Mouse (Mus musculus): ENCODE results near the gene Rtn4rl2. TPM values are rescaled to one million over a fixed set of nuclear protein-coding genes. Genes with fewer than 3 reads are reported as not detected.

Rtn4rl2 gene
- polyA plus RNA-seq, 1 experiment from 2014 or later, result 1.0 TPM

GRCm38 (mm10) chr2:84851130-84852040 lies 35.1 kb downstream of the Rtn4rl2 start:
- Histone ChIP-seq H3K36me3 (ENCODE audit: insufficient read depth, low read length) (0 out of 2 replicates have a peak, but pooled peaks cover 2% of the 10 kb centered on the region), H3K4me2 (replicated peaks; ENCODE audit: low read depth, low read length) (peak overlapping the region; percentile 40), H3K27ac (ENCODE audit: low read length) (0 out of 2 replicates have a peak overlapping the region, but pooled peaks have one; percentile 40), H3K9ac (replicated peaks; ENCODE audit: low read length) (0 out of 2 replicates have a peak overlapping the region, but pooled peaks have one; percentile 10), H3K4me1 (ENCODE audit: insufficient read depth, low read length) (peaks cover 10% of the 10 kb centered on the region), H3K27me3 (ENCODE audit: insufficient read depth, low read length) (no peaks in the 10 kb centered on the region), H3K4me3 (ENCODE audit: low read length) (peak overlapping the region; percentile 8; the same call in 1 of the 2 replicates), H3K9me3 (ENCODE audit: low read length) (no peaks in the 10 kb centered on the region)
- 40% methylated on average over 23 of the region's 23 CpGs for WGBS
- ATAC-seq (ENCODE audit: low FRiP score, low TSS enrichment), result peak; percentile 80

GRCm38 (mm10) chr2:84850407-84851129 lies 35.9 kb downstream of the Rtn4rl2 start:
- H3K4me2 ChIP-seq (replicated peaks; ENCODE audit: low read depth, low read length), result peak overlapping the region; percentile 40
- peak overlapping the region; percentile 8; the same call in 1 of the 2 replicates for H3K4me3 ChIP-seq (ENCODE audit: low read length)
- H3K9ac ChIP-seq (replicated peaks; ENCODE audit: low read length), result 0 out of 2 replicates have a peak overlapping the region, but pooled peaks have one; percentile 10
- ATAC-seq (ENCODE audit: low FRiP score, low TSS enrichment), result no peak
- WGBS, result 44% methylated on average over 7 of the region's 7 CpGs
- H3K9me3 ChIP-seq (ENCODE audit: low read length), result no peaks in the 10 kb centered on the region
- H3K4me1 ChIP-seq (ENCODE audit: insufficient read depth, low read length), result peaks cover 10% of the 10 kb centered on the region
- H3K27ac ChIP-seq (ENCODE audit: low read length), result no peak overlapping the region
- 0 out of 2 replicates have a peak, but pooled peaks cover 2% of the 10 kb centered on the region for H3K36me3 ChIP-seq (ENCODE audit: insufficient read depth, low read length)
- no peaks in the 10 kb centered on the region for H3K27me3 ChIP-seq (ENCODE audit: insufficient read depth, low read length)

GRCm38 (mm10) chr2:84845226-84845625 lies 41.3 kb downstream of the Rtn4rl2 start:
- no peaks in the 10 kb centered on the region for H3K36me3 ChIP-seq (ENCODE audit: insufficient read depth, low read length)
- no peaks in the 10 kb centered on the region for H3K9me3 ChIP-seq (ENCODE audit: low read length)
- H3K4me2 ChIP-seq (replicated peaks; ENCODE audit: low read depth, low read length), result no peak overlapping the region
- ATAC-seq (ENCODE audit: low FRiP score, low TSS enrichment), result no peak
- H3K4me3 ChIP-seq (ENCODE audit: low read length), result no peak overlapping the region
- H3K27me3 ChIP-seq (ENCODE audit: insufficient read depth, low read length), result no peaks in the 10 kb centered on the region
- no peak overlapping the region for H3K9ac ChIP-seq (replicated peaks; ENCODE audit: low read length)
- peaks cover 18% of the 10 kb centered on the region for H3K4me1 ChIP-seq (ENCODE audit: insufficient read depth, low read length)
- no peak overlapping the region for H3K27ac ChIP-seq (ENCODE audit: low read length)
- 77% methylated on average over 1 of the region's 1 CpGs for WGBS

- H3K27ac ChIP-seq (ENCODE audit: low read length), result no peak overlapping the region
- H3K36me3 ChIP-seq (ENCODE audit: insufficient read depth, low read length), result no peaks in the 10 kb centered on the region
- 0 out of 2 replicates have a peak, but pooled peaks cover 1% of the 10 kb centered on the region for H3K27me3 ChIP-seq (ENCODE audit: insufficient read depth, low read length)
- peaks cover 22% of the 10 kb centered on the region for H3K4me1 ChIP-seq (ENCODE audit: insufficient read depth, low read length)
- H3K4me2 ChIP-seq (replicated peaks; ENCODE audit: low read depth, low read length), result no peak overlapping the region
- no peaks in the 10 kb centered on the region for H3K9me3 ChIP-seq (ENCODE audit: low read length)
- no peak overlapping the region for H3K4me3 ChIP-seq (ENCODE audit: low read length)
- H3K9ac ChIP-seq (replicated peaks; ENCODE audit: low read length), result no peak overlapping the region
- ATAC-seq (ENCODE audit: low FRiP score, low TSS enrichment), result no peak
- 88% methylated on average over 6 of the region's 6 CpGs for WGBS
These were observed 42.9 kb downstream of the Rtn4rl2 start for GRCm38 (mm10) chr2:84843654-84844053.

- Histone ChIP-seq H3K4me3 (ENCODE audit: low read length) (peak overlapping the region; percentile 67; the same call in 1 of the 2 replicates), H3K36me3 (ENCODE audit: insufficient read depth, low read length) (no peaks in the 10 kb centered on the region), H3K9me3 (ENCODE audit: low read length) (no peaks in the 10 kb centered on the region), H3K27me3 (ENCODE audit: insufficient read depth, low read length) (peaks cover 11% of the 10 kb centered on the region; the same call in 1 of the 2 replicates), H3K27ac (ENCODE audit: low read length) (no peak overlapping the region), H3K9ac (replicated peaks; ENCODE audit: low read length) (0 out of 2 replicates have a peak overlapping the region, but pooled peaks have one; percentile 79), H3K4me1 (ENCODE audit: insufficient read depth, low read length) (peaks cover 26% of the 10 kb centered on the region), H3K4me2 (replicated peaks; ENCODE audit: low read depth, low read length) (peak overlapping the region; percentile 84)
- ATAC-seq (ENCODE audit: low FRiP score, low TSS enrichment), result no peak
These were observed 44.6 kb downstream of the Rtn4rl2 start for GRCm38 (mm10) chr2:84841905-84842304.

- peaks cover 11% of the 10 kb centered on the region; the same call in 1 of the 2 replicates for H3K27me3 ChIP-seq (ENCODE audit: insufficient read depth, low read length)
- peak overlapping the region; percentile 67 for H3K4me3 ChIP-seq (ENCODE audit: low read length)
- 6% methylated on average over 17 of the region's 17 CpGs for WGBS
- ATAC-seq (ENCODE audit: low FRiP score, low TSS enrichment), result peak; percentile 10
- peak overlapping the region; percentile 84 for H3K4me2 ChIP-seq (replicated peaks; ENCODE audit: low read depth, low read length)
- peak overlapping the region; percentile 90 for H3K27ac ChIP-seq (ENCODE audit: low read length)
- peak overlapping the region; percentile 79 for H3K9ac ChIP-seq (replicated peaks; ENCODE audit: low read length)
- H3K36me3 ChIP-seq (ENCODE audit: insufficient read depth, low read length), result no peaks in the 10 kb centered on the region
- H3K4me1 ChIP-seq (ENCODE audit: insufficient read depth, low read length), result peaks cover 26% of the 10 kb centered on the region
- H3K9me3 ChIP-seq (ENCODE audit: low read length), result no peaks in the 10 kb centered on the region
These were observed 45.6 kb downstream of the Rtn4rl2 start for GRCm38 (mm10) chr2:84840748-84841563.

- Histone ChIP-seq H3K4me1 (ENCODE audit: insufficient read depth, low read length) (peaks cover 26% of the 10 kb centered on the region), H3K27me3 (ENCODE audit: insufficient read depth, low read length) (peaks cover 11% of the 10 kb centered on the region; the same call in 1 of the 2 replicates), H3K9ac (replicated peaks; ENCODE audit: low read length) (peak overlapping the region; percentile 79), H3K4me3 (ENCODE audit: low read length) (peak overlapping the region; percentile 67), H3K9me3 (ENCODE audit: low read length) (no peaks in the 10 kb centered on the region), H3K36me3 (ENCODE audit: insufficient read depth, low read length) (no peaks in the 10 kb centered on the region), H3K27ac (ENCODE audit: low read length) (peak overlapping the region; percentile 90), H3K4me2 (replicated peaks; ENCODE audit: low read depth, low read length) (peak overlapping the region; percentile 84)
- under 1% methylated on average over 52 of the region's 54 CpGs for WGBS
- ATAC-seq (ENCODE audit: low FRiP score, low TSS enrichment), result peak; percentile 94
These were observed 46.3 kb downstream of the Rtn4rl2 start for GRCm38 (mm10) chr2:84840016-84840747.

- Histone ChIP-seq H3K4me2 (replicated peaks; ENCODE audit: low read depth, low read length) (peak overlapping the region; percentile 84), H3K27ac (ENCODE audit: low read length) (peak overlapping the region; percentile 90), H3K27me3 (ENCODE audit: insufficient read depth, low read length) (peaks cover 11% of the 10 kb centered on the region; the same call in 1 of the 2 replicates), H3K9ac (replicated peaks; ENCODE audit: low read length) (peak overlapping the region; percentile 79), H3K4me3 (ENCODE audit: low read length) (peak overlapping the region; percentile 67), H3K9me3 (ENCODE audit: low read length) (no peaks in the 10 kb centered on the region), H3K4me1 (ENCODE audit: insufficient read depth, low read length) (peaks cover 26% of the 10 kb centered on the region), H3K36me3 (ENCODE audit: insufficient read depth, low read length) (no peaks in the 10 kb centered on the region)
- under 1% methylated on average over 47 of the region's 47 CpGs for WGBS
- peak; percentile 20; the same call in 1 of the 2 replicates for ATAC-seq (ENCODE audit: low FRiP score, low TSS enrichment)
These were observed 47.2 kb downstream of the Rtn4rl2 start for GRCm38 (mm10) chr2:84838993-84839980.

All from kidney, embryonic 16.5 days (tissue).